Comparison of ENCODE assay signal across 12 mouse cellular contexts in genomic region chr10:123605671-123606070, GRCm38 (mm10).
"Had no signal": no experiment of that assay in that cellular context is flagged by ENCODE, and none has a peak within 500 bp of the region (broad histone marks: within the 10 kb centered on the region; RNA-seq: fewer than 3 reads in every experiment).

No protein-coding gene starts in this region.

- H3K27me3 ChIP-seq: liver, embryonic 15.5 days; neural tube, embryonic 12.5 days had no signal

- H3K4me2 ChIP-seq: liver, embryonic 11.5 days; liver, embryonic 15.5 days; neural tube, embryonic 12.5 days had no signal

- H3K27ac ChIP-seq: limb, embryonic 10.5 days; liver, embryonic 15.5 days; neural tube, embryonic 12.5 days; stomach, postnatal 0 days had no signal

- DNase-seq: kidney, adult 8-10 months; kidney, postnatal 25 days; midbrain, embryonic 14.5 days; thymus, adult 18-20 months; thymus, postnatal 14 days had no signal

- ATAC-seq: intestine, postnatal 0 days had no signal

- H3K4me3 ChIP-seq: limb, embryonic 10.5 days; liver, embryonic 15.5 days; myocyte; neural tube, embryonic 12.5 days had no signal

- H3K9me3 ChIP-seq: limb, embryonic 10.5 days; liver, embryonic 15.5 days; neural tube, embryonic 12.5 days had no signal

- H3K36me3 ChIP-seq: limb, embryonic 10.5 days; liver, embryonic 15.5 days; neural tube, embryonic 12.5 days had no signal

- H3K9ac ChIP-seq: liver, embryonic 15.5 days; neural tube, embryonic 12.5 days had no signal

- H3K4me1 ChIP-seq: limb, embryonic 10.5 days; liver, embryonic 15.5 days; neural tube, embryonic 12.5 days had no signal
